Mouse (Mus musculus) midbrain, embryonic 16.5 days (tissue): ENCODE measurements around the gene Dhrs4. TPM values are rescaled to one million over a fixed set of nuclear protein-coding genes. Genes with fewer than 3 reads are reported as not detected.

Source experiments
- ATAC-seq: fragments of 200-750 bp; cut with Nextera tagmentation; 2 replicates; pipeline ENCODE4 v1.8.0; 2017; ENCODE audit warnings: moderate TSS enrichment
- H3K27ac ChIP-seq: fragments of 300-500 bp; sonication (generic); 2 replicates; pipeline ENCODE4 v1.5.1; 2014; ENCODE audit warnings: mild to moderate bottlenecking, low read length, mixed read lengths
- H3K27me3 ChIP-seq: fragments of 300-500 bp; sonication (generic); 2 replicates; pipeline ENCODE4 v1.6.1; 2014; ENCODE audit warnings: low read depth, low read length, mixed read lengths; ENCODE audit not compliant: control insufficient read depth, insufficient read depth
- H3K36me3 ChIP-seq: fragments of 300-500 bp; sonication (generic); 2 replicates; pipeline ENCODE4 v1.6.1; 2014; ENCODE audit warnings: mild to moderate bottlenecking, low read length, moderate library complexity, mixed read lengths; ENCODE audit not compliant: control insufficient read depth, insufficient read depth
- H3K4me1 ChIP-seq: fragments of 300-500 bp; sonication (generic); 2 replicates; pipeline ENCODE4 v1.6.1; 2014; ENCODE audit warnings: mild to moderate bottlenecking, low read length, mixed read lengths; ENCODE audit not compliant: control insufficient read depth, insufficient read depth
- H3K4me2 ChIP-seq: fragments of 300-500 bp; sonication (generic); 2 replicates; pipeline ENCODE4 v1.6.1; 2014; ENCODE audit warnings: mild to moderate bottlenecking, low read length, mixed read lengths
- H3K4me3 ChIP-seq: fragments of 300-500 bp; sonication (generic); 2 replicates; pipeline ENCODE4 v1.5.1; 2014; ENCODE audit warnings: low read depth, mild to moderate bottlenecking, low read length, moderate library complexity, mixed read lengths
- H3K9ac ChIP-seq: fragments of 300-500 bp; sonication (generic); 2 replicates; pipeline ENCODE4 v1.6.1; 2014; ENCODE audit warnings: low read depth, low read length, mixed read lengths
- H3K9me3 ChIP-seq: fragments of 300-500 bp; sonication (generic); replicated peaks from 2 replicates; pipeline ENCODE4 v1.6.1; 2014; ENCODE audit warnings: mild to moderate bottlenecking, low read length, mixed read lengths; ENCODE audit not compliant: control insufficient read depth, poor library complexity, severe bottlenecking
- WGBS: fragments of 180-500 bp; shearing (Covaris S2); extraction: QIAGEN DNeasy Blood & Tissue Kit; methylation state at CpG from one replicate; pipeline ENCODE4 v1.1.7; 2014; 5-methylcytosine and 5-hydroxymethylcytosine counted together
- polyA plus RNA-seq: library from polyadenylated mRNA; unstranded; fragments of >200 nt; fragmentation: Nextera tagmentation; extraction: Ambion mirVana; gene quantifications from 2 replicates; pipeline ENCODE4 v1.2.1, GENCODE M21; 2015

Dhrs4 gene
- polyA plus RNA-seq, 1 experiment from 2014 or later, result 22.2 TPM

DNA sequence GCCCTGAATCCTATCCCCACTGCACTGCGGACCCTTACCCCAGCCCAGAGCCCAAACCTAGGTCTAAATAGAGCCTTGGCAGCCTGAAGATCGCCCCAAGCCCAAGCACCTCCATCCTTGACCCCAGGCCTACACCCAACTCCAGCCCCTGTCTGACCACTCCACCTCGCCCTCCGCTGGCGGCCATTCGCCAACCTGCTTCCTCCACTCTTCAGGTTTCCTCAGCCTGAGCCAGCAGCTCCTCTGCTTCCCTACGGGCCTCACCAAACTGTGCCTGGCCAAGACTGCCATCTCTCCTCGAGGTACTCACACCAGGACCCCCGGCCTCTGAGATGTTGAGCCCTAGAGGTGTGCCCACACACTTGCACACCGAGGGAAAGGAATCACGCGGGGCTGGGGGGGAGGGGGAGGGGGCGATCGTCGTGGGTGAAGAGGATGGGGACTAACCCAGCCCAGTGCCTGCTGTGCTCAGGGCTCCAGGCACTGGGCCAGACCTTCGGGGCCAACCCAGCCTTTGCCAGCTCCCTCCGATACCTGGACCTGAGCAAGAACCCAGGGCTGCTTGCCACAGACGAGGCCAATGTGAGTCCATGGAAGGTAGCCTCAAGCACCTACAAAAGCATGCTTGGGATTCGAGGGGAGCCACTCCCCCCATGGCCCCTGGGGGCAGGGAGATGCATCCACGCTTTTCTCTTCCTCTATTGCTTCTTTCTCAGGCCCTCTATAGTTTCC, 17.1 kb downstream of the Dhrs4 start:
- H3K4me2 ChIP-seq, result no peak overlapping the region
- peak overlapping the region; percentile 17; the same call in 1 of the 2 replicates for H3K9ac ChIP-seq
- H3K27ac ChIP-seq, result no peak overlapping the region
- ATAC-seq, result no peak
- H3K4me1 ChIP-seq, result peaks cover 8% of the 10 kb centered on the region
- no peaks in the 10 kb centered on the region for H3K9me3 ChIP-seq
- no peak overlapping the region for H3K4me3 ChIP-seq
- no peaks in the 10 kb centered on the region for H3K27me3 ChIP-seq
- peaks cover 31% of the 10 kb centered on the region for H3K36me3 ChIP-seq
- 73% methylated on average over 19 of the region's 20 CpGs for WGBS

DNA sequence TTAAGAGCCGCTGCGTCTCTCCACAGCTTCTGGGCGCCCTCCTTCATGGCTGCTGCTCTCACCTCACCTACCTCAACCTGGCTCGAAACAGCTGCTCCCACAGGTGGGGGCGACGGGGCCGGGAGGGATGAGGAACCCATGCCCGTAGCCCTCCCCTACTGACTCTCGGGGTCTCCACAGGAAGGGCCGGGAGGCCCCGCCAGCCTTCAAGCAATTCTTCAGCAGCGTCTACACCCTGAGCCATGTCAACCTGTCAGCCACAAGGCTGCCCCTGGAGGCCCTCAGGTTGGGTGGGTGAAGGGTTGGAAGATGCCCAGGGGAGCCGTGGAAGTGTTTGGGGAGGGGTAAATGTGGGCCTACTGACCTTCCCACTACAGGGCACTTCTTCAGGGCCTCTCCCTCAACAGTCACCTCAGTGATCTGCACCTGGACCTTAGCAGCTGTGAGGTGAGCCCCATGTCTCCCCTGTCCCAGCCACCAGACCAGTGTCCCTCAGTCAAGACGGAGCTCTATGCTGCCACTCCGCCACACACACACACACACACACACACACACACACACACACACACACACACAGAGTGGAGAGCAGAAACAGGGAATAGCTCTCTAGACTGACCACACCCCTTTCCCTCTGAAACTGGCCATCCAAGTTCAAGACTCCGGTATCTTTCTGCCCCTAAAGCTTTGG, 18.3 kb downstream of the Dhrs4 start:
- Histone ChIP-seq H3K9me3 (no peaks in the 10 kb centered on the region), H3K4me3 (no peak overlapping the region), H3K4me2 (no peak overlapping the region), H3K9ac (no peak overlapping the region), H3K4me1 (peaks cover 5% of the 10 kb centered on the region), H3K27me3 (no peaks in the 10 kb centered on the region), H3K27ac (no peak overlapping the region), H3K36me3 (peaks cover 31% of the 10 kb centered on the region)
- no peak for ATAC-seq
- 75% methylated on average over 16 of the region's 16 CpGs for WGBS

DNA sequence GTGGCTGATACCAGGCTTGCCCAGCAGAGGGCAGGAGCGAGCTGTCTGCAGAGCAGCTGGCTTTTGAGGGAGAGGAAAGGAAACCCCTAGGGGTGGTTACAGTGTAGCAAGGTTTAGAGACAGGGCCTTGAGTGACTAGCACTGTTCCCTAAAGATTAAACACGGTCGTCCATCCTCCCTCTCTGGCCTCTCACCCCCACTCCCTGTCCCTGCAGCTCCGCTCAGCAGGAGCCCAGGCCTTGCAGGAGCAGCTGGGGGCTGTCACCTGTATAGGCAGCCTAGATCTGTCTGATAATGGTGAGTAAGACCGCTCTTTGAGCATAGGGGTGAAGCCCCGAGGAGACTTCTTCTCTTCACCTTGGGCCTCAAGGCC, 18.9 kb downstream of the Dhrs4 start:
- H3K9ac ChIP-seq, result no peak overlapping the region
- ATAC-seq, result peak; percentile 33
- H3K27ac ChIP-seq, result no peak overlapping the region
- H3K27me3 ChIP-seq, result no peaks in the 10 kb centered on the region
- no peaks in the 10 kb centered on the region; the same call in 1 of the 2 replicates for H3K4me1 ChIP-seq
- no peaks in the 10 kb centered on the region for H3K9me3 ChIP-seq
- H3K4me3 ChIP-seq, result no peak overlapping the region
- WGBS, result 30% methylated on average over 6 of the region's 6 CpGs
- H3K4me2 ChIP-seq, result no peak overlapping the region
- peaks cover 31% of the 10 kb centered on the region for H3K36me3 ChIP-seq

DNA sequence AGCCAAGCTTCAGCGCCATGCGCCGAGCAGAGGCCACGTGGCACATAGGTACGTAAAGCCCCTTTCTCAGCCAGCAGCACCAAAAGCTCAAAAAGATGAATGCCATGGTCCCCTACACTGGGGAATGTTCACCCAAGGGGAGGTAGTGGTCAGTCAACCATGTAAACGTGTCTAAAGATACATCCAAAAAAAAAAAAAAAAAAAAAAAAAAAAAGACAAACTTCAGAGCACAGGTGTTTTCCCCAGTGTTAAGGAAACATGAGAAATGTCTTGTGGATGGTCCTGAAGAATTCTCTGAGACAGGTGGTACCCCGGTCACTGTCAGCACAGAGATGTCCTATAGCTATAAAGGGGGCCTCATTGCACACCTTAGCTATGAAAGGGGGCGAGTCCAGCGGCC, 27.1 kb downstream of the Dhrs4 start:
- Histone ChIP-seq H3K36me3 (peaks cover 10% of the 10 kb centered on the region), H3K27ac (no peak overlapping the region), H3K27me3 (no peaks in the 10 kb centered on the region), H3K9ac (no peak overlapping the region), H3K4me2 (no peak overlapping the region), H3K4me1 (no peaks in the 10 kb centered on the region), H3K4me3 (no peak overlapping the region), H3K9me3 (no peaks in the 10 kb centered on the region)
- ATAC-seq, result no peak
- WGBS, result 89% methylated on average over 9 of the region's 9 CpGs

DNA sequence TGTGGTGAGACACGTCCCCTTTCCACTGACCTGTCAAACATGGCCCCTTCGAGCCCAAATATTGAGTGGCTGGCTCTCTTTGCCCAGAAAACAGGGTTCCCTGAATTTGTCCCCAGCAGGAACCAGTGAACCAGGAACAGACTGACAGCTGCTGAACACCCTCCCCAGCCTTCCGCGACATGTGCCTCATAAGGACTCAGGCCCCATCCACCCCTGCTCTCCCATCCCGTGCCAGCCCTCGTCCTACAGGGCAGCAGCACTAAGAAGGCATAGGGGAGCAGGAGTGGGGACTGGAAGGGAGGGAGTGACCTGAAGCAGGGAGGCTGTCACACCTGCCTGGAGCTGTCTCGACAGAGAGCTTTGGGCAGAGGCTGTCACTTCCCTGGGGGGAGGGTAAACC, 29.2 kb downstream of the Dhrs4 start:
- no peaks in the 10 kb centered on the region for H3K4me1 ChIP-seq
- no peak overlapping the region for H3K27ac ChIP-seq
- H3K36me3 ChIP-seq, result peaks cover 10% of the 10 kb centered on the region
- no peaks in the 10 kb centered on the region for H3K27me3 ChIP-seq
- H3K4me2 ChIP-seq, result no peak overlapping the region
- no peak for ATAC-seq
- no peaks in the 10 kb centered on the region for H3K9me3 ChIP-seq
- 58% methylated on average over 7 of the region's 7 CpGs for WGBS
- no peak overlapping the region for H3K9ac ChIP-seq
- no peak overlapping the region for H3K4me3 ChIP-seq

DNA sequence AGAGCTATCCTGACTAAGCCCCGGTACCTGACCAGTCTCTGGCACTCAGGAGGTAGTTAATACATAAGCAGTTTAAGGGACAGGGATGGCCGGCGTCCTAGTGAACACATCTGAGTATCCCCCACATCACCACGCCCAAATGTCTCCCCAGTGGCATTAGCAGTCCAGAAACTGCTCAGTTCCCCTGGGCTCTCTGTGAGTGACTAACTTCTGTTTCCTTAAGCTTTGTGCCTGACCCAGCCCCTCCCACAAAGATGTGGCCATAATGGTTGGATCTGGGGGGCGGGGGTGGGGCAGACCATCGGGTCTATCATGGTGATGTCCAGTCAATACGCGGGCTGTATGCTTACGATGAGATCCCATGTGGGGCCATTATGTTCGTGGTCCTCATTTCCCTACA, 31.0 kb downstream of the Dhrs4 start:
- H3K9ac ChIP-seq, result no peak overlapping the region
- H3K9me3 ChIP-seq, result no peaks in the 10 kb centered on the region
- H3K27ac ChIP-seq, result no peak overlapping the region
- peaks cover 7% of the 10 kb centered on the region; the same call in 1 of the 2 replicates for H3K36me3 ChIP-seq
- no peaks in the 10 kb centered on the region for H3K4me1 ChIP-seq
- no peak overlapping the region for H3K4me2 ChIP-seq
- H3K27me3 ChIP-seq, result no peaks in the 10 kb centered on the region
- H3K4me3 ChIP-seq, result no peak overlapping the region
- ATAC-seq, result no peak
- WGBS, result 78% methylated on average over 10 of the region's 10 CpGs

DNA sequence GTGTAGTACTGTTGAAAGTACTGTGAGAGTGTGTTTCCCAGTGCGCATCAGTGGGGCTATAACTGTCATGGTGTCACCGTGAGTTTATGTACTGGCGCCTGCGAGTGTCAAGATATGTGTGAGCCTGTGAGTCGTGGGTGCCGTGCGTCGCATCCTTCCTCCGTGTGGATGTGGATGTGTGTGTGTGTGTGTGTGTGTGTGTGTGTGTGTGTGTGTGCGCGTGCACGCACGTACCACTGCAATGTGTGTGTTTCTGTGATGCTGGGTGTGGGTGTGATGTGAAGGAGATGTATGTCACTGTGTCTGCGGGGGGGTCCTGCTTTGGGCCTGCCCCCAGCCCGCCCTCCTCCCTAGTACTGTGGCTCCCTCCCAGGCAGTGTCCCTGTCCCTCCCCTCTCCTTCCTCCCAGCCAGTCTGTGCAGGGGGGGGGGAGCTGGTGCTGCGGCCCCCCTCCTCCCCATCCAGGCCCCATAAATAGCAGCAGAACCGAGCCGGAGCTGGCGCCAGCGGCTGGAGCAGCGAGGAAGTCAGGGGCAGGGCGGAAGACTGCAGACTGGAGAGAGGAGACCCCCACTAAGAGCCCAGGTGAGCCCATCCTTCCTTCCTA, 31.7 kb downstream of the Dhrs4 start, which contains the start of gene Cpne6:
Gene Cpne6 (plus strand): TSS at position 321 of the 607 bp plus-strand sequence.
- Histone ChIP-seq H3K4me1 (no peaks in the 10 kb centered on the region), H3K36me3 (peaks cover 6% of the 10 kb centered on the region; the same call in 1 of the 2 replicates), H3K27ac (no peak within 1 kb of the TSS), H3K9ac (peak within 1 kb of the TSS; percentile 51), H3K4me3 (no peak within 1 kb of the TSS), H3K27me3 (no peaks in the 10 kb centered on the region), H3K9me3 (no peaks in the 10 kb centered on the region), H3K4me2 (no peak within 1 kb of the TSS; the same call in 1 of the 2 replicates)
- 0 out of 2 replicates have a peak, but pooled peaks have one; percentile 14 for ATAC-seq
- WGBS, result 75% methylated on average over 20 of the region's 22 CpGs

DNA sequence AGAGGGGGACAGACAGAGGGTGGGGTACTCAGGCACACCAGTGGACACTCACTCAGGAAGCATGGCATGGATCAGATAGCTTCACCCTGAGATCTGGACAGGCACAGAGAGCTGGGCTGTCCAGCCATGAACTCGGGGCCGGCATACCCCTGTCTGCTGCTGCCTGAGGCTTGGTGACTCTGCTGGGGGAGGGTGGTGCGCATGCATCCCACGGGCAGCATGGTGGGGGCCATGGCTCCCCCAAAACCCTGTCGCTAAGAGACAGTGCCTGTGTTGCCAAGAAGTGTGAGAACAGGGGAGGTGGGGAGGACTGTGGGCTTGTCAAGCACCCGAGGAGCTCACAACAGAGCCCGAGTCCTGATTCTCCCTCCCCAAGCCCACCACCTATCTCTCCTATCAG, 32.5 kb downstream of the Dhrs4 start:
- no peak overlapping the region for H3K4me3 ChIP-seq
- H3K4me2 ChIP-seq, result no peak overlapping the region
- H3K36me3 ChIP-seq, result peaks cover 6% of the 10 kb centered on the region; the same call in 1 of the 2 replicates
- H3K9ac ChIP-seq, result no peak overlapping the region
- H3K9me3 ChIP-seq, result no peaks in the 10 kb centered on the region
- no peak overlapping the region for H3K27ac ChIP-seq
- peak; percentile 53 for ATAC-seq
- H3K4me1 ChIP-seq, result no peaks in the 10 kb centered on the region
- no peaks in the 10 kb centered on the region for H3K27me3 ChIP-seq
- WGBS, result 58% methylated on average over 7 of the region's 7 CpGs

DNA sequence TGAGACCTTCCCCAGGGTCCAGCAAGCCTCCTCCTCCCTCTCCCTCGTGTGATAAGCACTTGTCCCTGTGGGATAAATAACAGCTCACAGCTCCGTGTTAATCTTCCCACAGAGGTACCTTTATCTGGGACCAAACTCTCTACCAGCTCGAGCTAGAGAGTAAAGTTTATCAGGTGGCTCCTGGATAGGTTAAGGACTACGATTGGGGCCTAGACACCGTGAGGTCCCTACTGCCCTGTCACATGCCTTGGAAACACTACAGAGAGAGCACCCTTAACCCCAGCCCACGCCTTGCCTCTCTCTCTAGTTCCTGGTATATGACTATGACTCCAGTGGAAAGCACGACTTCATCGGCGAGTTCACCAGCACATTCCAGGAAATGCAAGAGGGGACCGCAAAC, 35.4 kb downstream of the Dhrs4 start:
- H3K27me3 ChIP-seq, result no peaks in the 10 kb centered on the region
- no peak overlapping the region for H3K9ac ChIP-seq
- no peak overlapping the region for H3K4me2 ChIP-seq
- no peak overlapping the region for H3K4me3 ChIP-seq
- no peaks in the 10 kb centered on the region for H3K9me3 ChIP-seq
- ATAC-seq, result no peak
- no peaks in the 10 kb centered on the region for H3K36me3 ChIP-seq
- H3K4me1 ChIP-seq, result peaks cover 3% of the 10 kb centered on the region
- WGBS, result 71% methylated on average over 10 of the region's 10 CpGs
- no peak overlapping the region for H3K27ac ChIP-seq
